8 mouse cellular contexts compared by ENCODE assay signal in the genomic region with DNA sequence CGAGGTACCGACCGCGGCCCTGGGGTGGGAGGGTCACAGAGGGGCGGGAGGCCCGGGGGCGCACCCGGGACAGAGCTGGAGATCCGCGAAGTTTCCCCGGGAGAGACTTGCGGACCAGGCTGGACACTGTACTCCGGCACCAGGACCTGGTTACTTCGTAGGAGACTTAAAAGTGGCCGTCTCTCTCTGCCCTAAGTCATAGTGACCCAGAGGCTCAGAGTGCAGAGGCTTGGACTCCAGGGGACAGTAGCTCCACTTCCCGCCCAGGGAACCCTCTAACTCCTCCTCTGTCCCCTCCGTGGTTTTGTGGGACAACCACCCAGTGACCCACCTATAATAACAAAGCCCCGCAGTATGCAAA. TPM values are rescaled to one million over a fixed set of nuclear protein-coding genes. Genes with fewer than 3 reads are reported as not detected.
A peak's percentile ranks its signal among the peaks of the same experiment; 100 is the strongest.
DNase-seq lines count a peak whose midpoint lies in the region; ATAC-seq lines count a peak whose summit lies in the region.

No protein-coding gene starts in this region.

- no peaks in the 10 kb centered on the region for H3K4me1 ChIP-seq in embryonic facial prominence, embryonic 11.5 days (ENCODE audit: control insufficient read depth, insufficient read depth, low read length)
- H3K4me1 ChIP-seq in hindbrain, embryonic 14.5 days (replicated peaks; ENCODE audit: control insufficient read depth, insufficient read depth, low read length): no peaks in the 10 kb centered on the region

- peak overlapping the region; percentile 65 for H3K9ac ChIP-seq in embryonic facial prominence, embryonic 11.5 days (replicated peaks; ENCODE audit: low read length)
- H3K9ac ChIP-seq in hindbrain, embryonic 14.5 days: peak overlapping the region; percentile 66

- H3K9me3 ChIP-seq in embryonic facial prominence, embryonic 11.5 days (replicated peaks; ENCODE audit: control insufficient read depth, low read length): no peaks in the 10 kb centered on the region
- H3K9me3 ChIP-seq in hindbrain, embryonic 14.5 days (ENCODE audit: control insufficient read depth, low read length): no peaks in the 10 kb centered on the region

- peak; percentile 81 for ATAC-seq in embryonic facial prominence, embryonic 11.5 days (replicated peaks; ENCODE audit: insufficient number of reproducible peaks, low FRiP score, low TSS enrichment, low read depth)
- ATAC-seq in hindbrain, embryonic 14.5 days (ENCODE audit: low FRiP score): no peak; the same call in none of the 2 replicates

- H3K27ac ChIP-seq in embryonic facial prominence, embryonic 11.5 days (replicated peaks; ENCODE audit: low read depth, low read length): no peak overlapping the region
- H3K27ac ChIP-seq in hindbrain, embryonic 14.5 days: no peak overlapping the region

- DNase-seq in kidney, adult 9 months: peak; percentile 43
- DNase-seq in kidney, postnatal 10 days: no peak
- peak; percentile 33 for DNase-seq in embryonic facial prominence, embryonic 11.5 days (ENCODE audit: low spot score)
- DNase-seq in hindbrain, embryonic 14.5 days (ENCODE audit: low spot score): no peak
- DNase-seq in lung, postnatal 36 days: peak; percentile 6
- no peak for DNase-seq in frontal cortex, postnatal 36 days (ENCODE audit: low spot score in 2 of 2)
- DNase-seq in thymus, adult 18-20 months: no peak
- DNase-seq in layer of hippocampus, adult 9-11 months: no peak

- no peaks in the 10 kb centered on the region for H3K36me3 ChIP-seq in embryonic facial prominence, embryonic 11.5 days (replicated peaks; ENCODE audit: control insufficient read depth, insufficient read depth, low read depth, low read length)
- no peaks in the 10 kb centered on the region for H3K36me3 ChIP-seq in hindbrain, embryonic 14.5 days (replicated peaks; ENCODE audit: control insufficient read depth, insufficient read depth)

- H3K27me3 ChIP-seq in embryonic facial prominence, embryonic 11.5 days (ENCODE audit: control insufficient read depth, insufficient read depth, low read length): no peaks in the 10 kb centered on the region
- no peaks in the 10 kb centered on the region for H3K27me3 ChIP-seq in hindbrain, embryonic 14.5 days (ENCODE audit: control insufficient read depth, insufficient read depth, low read length)

- peak overlapping the region; percentile 62 for H3K4me3 ChIP-seq in embryonic facial prominence, embryonic 11.5 days (ENCODE audit: low read depth, low read length)
- H3K4me3 ChIP-seq in hindbrain, embryonic 14.5 days (replicated peaks; ENCODE audit: low read length): peak overlapping the region; percentile 58

- 0% methylated on average over 15 of the region's 18 CpGs for WGBS in embryonic facial prominence, embryonic 11.5 days
- 0% methylated on average over 18 of the region's 18 CpGs for WGBS in hindbrain, embryonic 14.5 days

- peak overlapping the region; percentile 84 for H3K4me2 ChIP-seq in embryonic facial prominence, embryonic 11.5 days (ENCODE audit: low read depth, low read length)
- peak overlapping the region; percentile 95 for H3K4me2 ChIP-seq in hindbrain, embryonic 14.5 days (replicated peaks)

RNA-seq across cellular contexts. Expression of a gene that starts 0.4 kb away (rescaled TPM):
- 6.4 and 6.5 TPM in 2 replicates for polyA plus RNA-seq in embryonic facial prominence, embryonic 11.5 days (2014; fragmentation: Nextera tagmentation; extraction: Ambion mirVana)
- 5.4 and 5.6 TPM in 2 replicates for polyA plus RNA-seq in hindbrain, embryonic 14.5 days (2014; fragmentation: Nextera tagmentation; extraction: Ambion mirVana)

Comparison
In these comparisons a context has a peak if more than half of its experiments do, and no peak if none do; other contexts are left out.
1. DNase-seq: peak in kidney, adult 9 months (single experiment), embryonic facial prominence, embryonic 11.5 days (single experiment) and lung, postnatal 36 days (single experiment); none in kidney, postnatal 10 days (single experiment), hindbrain, embryonic 14.5 days (single experiment), frontal cortex, postnatal 36 days (0 of 2), thymus, adult 18-20 months (0 of 2) and layer of hippocampus, adult 9-11 months (single experiment).